Mouse (Mus musculus) intestine, embryonic 15.5 days (tissue): ENCODE results near the gene Trpm7. TPM values are rescaled to one million over a fixed set of nuclear protein-coding genes. Genes with fewer than 3 reads are reported as not detected.

Experiments used
- ATAC-seq: fragments of 200-750 bp; cut with Nextera tagmentation; 2 replicates; pipeline ENCODE4 v1.8.0; 2017; ENCODE audit warnings: moderate TSS enrichment, moderate library complexity
- H3K27ac ChIP-seq: fragments of 300-500 bp; sonication (generic); 2 replicates; pipeline ENCODE4 v1.5.1; 2015; ENCODE audit warnings: mild to moderate bottlenecking, inconsistent platforms
- H3K27me3 ChIP-seq: fragments of 300-500 bp; sonication (generic); replicated peaks from 2 replicates; pipeline ENCODE4 v1.6.1; 2015; ENCODE audit warnings: inconsistent platforms
- H3K36me3 ChIP-seq: fragments of 300-500 bp; sonication (generic); 2 replicates; pipeline ENCODE4 v1.6.1; 2015; ENCODE audit warnings: inconsistent platforms
- H3K4me1 ChIP-seq: fragments of 300-500 bp; sonication (generic); replicated peaks from 2 replicates; pipeline ENCODE4 v1.6.1; 2015; ENCODE audit warnings: inconsistent platforms
- H3K4me2 ChIP-seq: fragments of 300-500 bp; sonication (generic); replicated peaks from 2 replicates; pipeline ENCODE4 v1.6.1; 2015; ENCODE audit warnings: mild to moderate bottlenecking, inconsistent platforms
- H3K4me3 ChIP-seq: fragments of 300-500 bp; sonication (generic); replicated peaks from 2 replicates; pipeline ENCODE4 v1.5.1; 2015; ENCODE audit warnings: inconsistent platforms
- H3K9ac ChIP-seq: fragments of 300-500 bp; sonication (generic); 2 replicates; pipeline ENCODE4 v1.6.1; 2015; ENCODE audit warnings: inconsistent platforms
- H3K9me3 ChIP-seq: fragments of 300-500 bp; sonication (generic); 2 replicates; pipeline ENCODE4 v1.6.1; 2016; ENCODE audit warnings: inconsistent platforms
- WGBS: fragments of 180-500 bp; shearing (Covaris S2); methylation state at CpG from one replicate; pipeline ENCODE4 v1.1.7; 2015; 5-methylcytosine and 5-hydroxymethylcytosine counted together
- polyA plus RNA-seq: library from polyadenylated mRNA; unstranded; fragments of >200 nt; fragmentation: Nextera tagmentation; extraction: Ambion mirVana; gene quantifications from 2 replicates; pipeline ENCODE4 v1.2.1, GENCODE M21; 2015

Trpm7 gene
- polyA plus RNA-seq, 1 experiment from 2014 or later = 46.3 TPM

DNA sequence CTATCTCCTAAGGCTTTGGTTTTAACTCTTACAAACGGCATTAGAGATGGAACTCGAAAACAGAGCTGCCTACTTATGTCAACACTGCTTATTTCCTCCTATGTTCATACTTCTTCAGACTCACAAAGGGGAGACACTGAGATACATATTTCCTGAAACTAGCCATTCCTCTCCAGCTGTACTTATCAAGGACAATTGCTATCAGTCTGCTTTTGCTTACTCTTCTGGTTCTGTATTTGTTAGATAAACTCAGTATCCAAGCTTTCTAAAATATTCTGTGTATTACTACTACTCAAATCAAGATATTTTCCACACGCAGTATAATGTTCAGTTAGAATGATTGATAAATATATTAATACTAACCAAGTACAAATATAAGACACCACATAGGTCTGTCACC lies 74.0 kb downstream of the Trpm7 start:
- Histone ChIP-seq H3K9ac (no peak overlapping the region), H3K9me3 (no peaks in the 10 kb centered on the region), H3K4me3 (no peak overlapping the region), H3K27ac (no peak overlapping the region), H3K4me1 (no peaks in the 10 kb centered on the region), H3K36me3 (peaks cover 15% of the 10 kb centered on the region; the same call in 1 of the 2 replicates), H3K27me3 (no peaks in the 10 kb centered on the region), H3K4me2 (no peak overlapping the region)
- WGBS = 94% methylated on average over 3 of the region's 3 CpGs
- no peak for ATAC-seq

GRCm38 (mm10) chr2:126798455-126798854 lies 77.6 kb downstream of the Trpm7 start:
- WGBS = 72% methylated on average over 5 of the region's 5 CpGs
- ATAC-seq = no peak
- peaks cover 21% of the 10 kb centered on the region; the same call in 1 of the 2 replicates for H3K36me3 ChIP-seq

DNA sequence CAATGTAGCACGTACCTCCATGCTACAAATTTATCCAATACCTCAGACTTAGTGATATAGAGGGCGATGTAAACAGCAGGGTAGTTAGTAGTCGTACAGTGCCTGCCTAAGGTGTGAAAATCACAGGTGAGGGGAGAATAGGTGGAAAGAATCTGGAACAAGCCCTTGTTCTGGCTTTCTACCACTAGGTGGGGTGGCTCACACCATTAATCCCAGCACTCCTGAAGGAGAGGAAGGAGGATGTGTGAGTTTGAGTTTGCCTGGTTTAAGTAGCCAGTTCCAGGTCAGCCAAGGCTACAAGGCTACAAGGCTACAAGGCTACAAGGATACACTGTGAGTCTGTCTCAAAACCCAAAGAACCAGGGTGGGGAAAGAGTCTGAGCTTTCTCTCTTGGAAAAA lies 80.3 kb downstream of the Trpm7 start:
- Histone ChIP-seq H3K9ac (no peak overlapping the region), H3K36me3 (peaks cover 28% of the 10 kb centered on the region), H3K4me1 (no peaks in the 10 kb centered on the region), H3K4me2 (no peak overlapping the region), H3K27ac (no peak overlapping the region), H3K9me3 (no peaks in the 10 kb centered on the region), H3K4me3 (no peak overlapping the region), H3K27me3 (no peaks in the 10 kb centered on the region)
- ATAC-seq = no peak
- WGBS = 84% methylated on average over 3 of the region's 3 CpGs

More at GRCm38 (mm10) chr2:126798455-126798854, 77.6 kb downstream of the Trpm7 start:
- no peaks in the 10 kb centered on the region for H3K9me3 ChIP-seq
- H3K4me2 ChIP-seq = no peak overlapping the region
- H3K4me3 ChIP-seq = no peak overlapping the region
- no peaks in the 10 kb centered on the region for H3K4me1 ChIP-seq
- no peak overlapping the region for H3K9ac ChIP-seq
- no peak overlapping the region for H3K27ac ChIP-seq
- H3K27me3 ChIP-seq = no peaks in the 10 kb centered on the region

GRCm38 (mm10) chr2:126792611-126793010 lies 83.4 kb downstream of the Trpm7 start:
- Histone ChIP-seq H3K9me3 (no peaks in the 10 kb centered on the region), H3K9ac (no peak overlapping the region), H3K27me3 (no peaks in the 10 kb centered on the region), H3K4me1 (peaks cover 5% of the 10 kb centered on the region; the same call in 1 of the 2 replicates), H3K27ac (no peak overlapping the region), H3K36me3 (peaks cover 31% of the 10 kb centered on the region), H3K4me2 (no peak overlapping the region), H3K4me3 (no peak overlapping the region)
- no peak for ATAC-seq
- 74% methylated on average over 5 of the region's 5 CpGs for WGBS

GRCm38 (mm10) chr2:126787721-126788342 lies 88.2 kb downstream of the Trpm7 start:
- H3K27ac ChIP-seq = 0 out of 2 replicates have a peak overlapping the region, but pooled peaks have one; percentile 30
- H3K4me1 ChIP-seq = peaks cover 8% of the 10 kb centered on the region; the same call in 1 of the 2 replicates
- H3K36me3 ChIP-seq = peaks cover 15% of the 10 kb centered on the region
- H3K4me3 ChIP-seq = no peak overlapping the region
- no peak overlapping the region for H3K4me2 ChIP-seq
- H3K9me3 ChIP-seq = no peaks in the 10 kb centered on the region
- peak; percentile 51; the same call in 1 of the 2 replicates for ATAC-seq
- no peak overlapping the region for H3K9ac ChIP-seq
- H3K27me3 ChIP-seq = no peaks in the 10 kb centered on the region
- WGBS = 29% methylated on average over 9 of the region's 9 CpGs

DNA sequence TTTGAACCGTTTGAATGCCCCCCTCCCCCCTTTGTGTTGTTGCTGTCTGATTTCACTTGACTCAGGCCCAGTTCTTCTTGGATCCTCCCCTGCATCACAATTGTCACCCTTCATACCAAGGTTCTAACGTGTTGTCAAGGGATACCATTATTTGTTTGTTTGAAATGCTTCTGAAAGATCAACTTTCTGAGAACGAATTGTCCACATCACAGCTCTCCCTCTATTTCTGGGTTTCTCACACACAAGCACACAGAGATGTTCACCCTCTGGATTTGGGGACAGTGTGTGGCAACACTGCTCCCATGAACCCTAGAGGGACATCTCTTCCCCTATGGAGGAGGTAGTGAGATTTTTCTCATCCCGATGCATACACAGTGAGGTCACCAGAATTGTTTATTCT lies 92.7 kb downstream of the Trpm7 start, which contains the start of gene Usp50:
Usp50 (minus strand) TSS at position 101 of the 400 bp plus-strand sequence.
- no peak for ATAC-seq
- H3K4me1 ChIP-seq = peaks cover 8% of the 10 kb centered on the region; the same call in 1 of the 2 replicates
- no peaks in the 10 kb centered on the region for H3K27me3 ChIP-seq
- H3K9me3 ChIP-seq = no peaks in the 10 kb centered on the region
- no peaks in the 10 kb centered on the region for H3K36me3 ChIP-seq
- 66% methylated on average over 4 of the region's 4 CpGs for WGBS
- no peak within 1 kb of the TSS for H3K4me2 ChIP-seq
- H3K9ac ChIP-seq = no peak within 1 kb of the TSS
- H3K27ac ChIP-seq = no peak within 1 kb of the TSS
- H3K4me3 ChIP-seq = no peak within 1 kb of the TSS

GRCm38 (mm10) chr2:126782433-126782832 lies 93.6 kb downstream of the Trpm7 start:
- Histone ChIP-seq H3K4me3 (no peak overlapping the region), H3K27ac (no peak overlapping the region), H3K4me1 (peaks cover 1% of the 10 kb centered on the region; the same call in 1 of the 2 replicates), H3K36me3 (no peaks in the 10 kb centered on the region), H3K4me2 (no peak overlapping the region), H3K9ac (no peak overlapping the region), H3K9me3 (no peaks in the 10 kb centered on the region), H3K27me3 (no peaks in the 10 kb centered on the region)
- WGBS = 65% methylated on average over 3 of the region's 3 CpGs
- peak; percentile 47; the same call in 1 of the 2 replicates for ATAC-seq

- 94% methylated on average over 1 of the region's 1 CpGs for WGBS
Observed at GRCm38 (mm10) chr2:126781478-126781877, 94.6 kb downstream of the Trpm7 start.

GRCm38 (mm10) chr2:126780286-126780685 lies 95.7 kb downstream of the Trpm7 start:
- no peak overlapping the region for H3K9ac ChIP-seq
- WGBS = 87% methylated on average over 10 of the region's 10 CpGs
- no peak overlapping the region for H3K27ac ChIP-seq
- H3K36me3 ChIP-seq = no peaks in the 10 kb centered on the region
- H3K27me3 ChIP-seq = no peaks in the 10 kb centered on the region
- no peak overlapping the region for H3K4me2 ChIP-seq
- H3K9me3 ChIP-seq = no peaks in the 10 kb centered on the region
- no peak for ATAC-seq
- no peak overlapping the region for H3K4me3 ChIP-seq
- H3K4me1 ChIP-seq = no peaks in the 10 kb centered on the region

More at GRCm38 (mm10) chr2:126781478-126781877, 94.6 kb downstream of the Trpm7 start:
- Histone ChIP-seq H3K9me3 (no peaks in the 10 kb centered on the region), H3K27ac (no peak overlapping the region), H3K36me3 (no peaks in the 10 kb centered on the region), H3K9ac (no peak overlapping the region), H3K4me2 (no peak overlapping the region), H3K4me1 (no peaks in the 10 kb centered on the region), H3K27me3 (no peaks in the 10 kb centered on the region), H3K4me3 (no peak overlapping the region)
- no peak for ATAC-seq

- Histone ChIP-seq H3K4me3 (no peak overlapping the region), H3K36me3 (no peaks in the 10 kb centered on the region), H3K27ac (no peak overlapping the region), H3K9ac (no peak overlapping the region), H3K4me1 (no peaks in the 10 kb centered on the region), H3K27me3 (no peaks in the 10 kb centered on the region), H3K9me3 (no peaks in the 10 kb centered on the region), H3K4me2 (no peak overlapping the region)
- 81% methylated on average over 4 of the region's 4 CpGs for WGBS
- ATAC-seq = no peak
Observed at GRCm38 (mm10) chr2:126778806-126779205, 97.2 kb downstream of the Trpm7 start.

- Histone ChIP-seq H3K4me2 (no peak overlapping the region), H3K4me1 (no peaks in the 10 kb centered on the region), H3K4me3 (no peak overlapping the region), H3K27ac (no peak overlapping the region), H3K36me3 (no peaks in the 10 kb centered on the region), H3K9ac (no peak overlapping the region), H3K9me3 (no peaks in the 10 kb centered on the region), H3K27me3 (no peaks in the 10 kb centered on the region)
- 42% methylated on average over 1 of the region's 1 CpGs for WGBS
- ATAC-seq = no peak
Observed at GRCm38 (mm10) chr2:126776416-126776815, 99.6 kb downstream of the Trpm7 start.

DNA sequence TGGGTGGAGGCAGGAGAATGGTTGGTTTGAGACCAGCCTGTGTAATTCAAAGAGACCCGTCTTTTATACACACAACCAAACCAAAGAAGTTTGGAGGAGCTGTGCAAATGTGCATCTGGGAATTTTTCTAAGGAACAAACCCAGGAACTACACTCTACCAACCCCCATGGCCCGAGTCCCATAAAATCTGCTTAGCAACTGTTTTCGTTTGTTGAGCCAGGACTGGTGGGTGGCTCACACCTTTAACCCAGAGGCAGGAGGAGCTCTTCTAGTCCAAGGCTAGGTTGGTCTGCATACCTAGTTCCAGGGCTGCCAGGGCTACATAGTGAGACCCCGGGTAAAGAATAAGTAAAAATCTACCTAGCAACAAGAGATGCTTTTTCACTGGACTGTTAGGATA lies 100.1 kb downstream of the Trpm7 start:
- H3K36me3 ChIP-seq = no peaks in the 10 kb centered on the region
- no peaks in the 10 kb centered on the region for H3K9me3 ChIP-seq
- no peak overlapping the region for H3K9ac ChIP-seq
- no peak overlapping the region for H3K4me3 ChIP-seq
- H3K4me1 ChIP-seq = no peaks in the 10 kb centered on the region
- H3K27ac ChIP-seq = no peak overlapping the region
- no peaks in the 10 kb centered on the region for H3K27me3 ChIP-seq
- no peak overlapping the region for H3K4me2 ChIP-seq
- WGBS = 52% methylated on average over 4 of the region's 4 CpGs
- ATAC-seq = no peak

- Histone ChIP-seq H3K27ac (no peak overlapping the region), H3K36me3 (no peaks in the 10 kb centered on the region), H3K9ac (no peak overlapping the region), H3K4me3 (no peak overlapping the region), H3K27me3 (no peaks in the 10 kb centered on the region), H3K9me3 (no peaks in the 10 kb centered on the region), H3K4me2 (no peak overlapping the region), H3K4me1 (no peaks in the 10 kb centered on the region)
- ATAC-seq = no peak
- 89% methylated on average over 5 of the region's 5 CpGs for WGBS
Observed at GRCm38 (mm10) chr2:126772217-126772616, 103.8 kb downstream of the Trpm7 start.
